Mouse (Mus musculus): Measurements from ENCODE around the gene Lrp8. TPM values are rescaled to one million over a fixed set of nuclear protein-coding genes. Genes with fewer than 3 reads are reported as not detected.

Lrp8 gene
- polyA plus RNA-seq, 1 experiment from 2014 or later: 5.2 TPM

- peak; percentile 67 for DNase-seq (ENCODE audit: low spot score)
Observed at GRCm38 (mm10) chr4:107844971-107845370, 42.9 kb downstream of the Lrp8 start.

DNA sequence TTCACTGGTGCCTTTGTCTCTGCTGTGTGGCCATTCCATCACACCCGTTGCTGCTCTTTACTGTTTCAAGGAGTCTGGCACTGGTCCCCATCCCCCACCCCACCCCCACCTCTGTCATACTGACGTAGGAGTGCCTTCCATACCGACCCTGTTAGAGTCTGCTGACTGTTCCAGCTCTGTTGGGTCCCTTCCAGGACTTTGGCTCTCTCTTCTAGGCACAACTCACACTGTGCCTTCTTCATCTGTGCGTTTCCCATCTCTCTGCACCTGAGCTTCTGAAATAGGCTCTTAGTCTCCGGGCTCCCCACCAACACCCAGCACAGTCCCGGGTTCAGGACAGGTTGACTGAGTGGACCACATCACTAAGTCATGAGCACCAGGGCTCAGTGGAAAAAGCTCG, 44.7 kb downstream of the Lrp8 start:
- DNase-seq (ENCODE audit: low spot score): no peak

- no peak for DNase-seq (ENCODE audit: low spot score)
Observed at GRCm38 (mm10) chr4:107848546-107848945, 46.5 kb downstream of the Lrp8 start.

DNA sequence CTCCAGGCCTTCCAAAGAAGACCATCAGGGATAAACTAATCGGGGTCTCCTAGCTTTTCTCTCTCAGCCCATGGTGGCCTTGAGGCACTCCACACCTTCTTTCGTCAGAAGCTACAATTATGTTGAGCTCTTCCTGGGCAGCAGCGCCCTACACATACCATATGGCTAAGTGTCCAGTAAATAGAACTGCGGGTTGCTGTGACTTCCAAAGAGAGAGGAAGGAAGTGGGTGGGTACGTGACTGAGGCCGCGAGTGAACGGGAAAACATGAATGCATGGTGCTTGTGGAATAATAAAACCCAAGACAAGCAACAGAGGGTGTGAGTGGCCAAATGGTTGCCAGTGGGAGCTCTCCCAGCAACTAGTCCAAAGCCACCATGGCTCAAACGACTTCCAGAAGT, 47.6 kb downstream of the Lrp8 start:
- DNase-seq (ENCODE audit: low spot score): no peak

DNA sequence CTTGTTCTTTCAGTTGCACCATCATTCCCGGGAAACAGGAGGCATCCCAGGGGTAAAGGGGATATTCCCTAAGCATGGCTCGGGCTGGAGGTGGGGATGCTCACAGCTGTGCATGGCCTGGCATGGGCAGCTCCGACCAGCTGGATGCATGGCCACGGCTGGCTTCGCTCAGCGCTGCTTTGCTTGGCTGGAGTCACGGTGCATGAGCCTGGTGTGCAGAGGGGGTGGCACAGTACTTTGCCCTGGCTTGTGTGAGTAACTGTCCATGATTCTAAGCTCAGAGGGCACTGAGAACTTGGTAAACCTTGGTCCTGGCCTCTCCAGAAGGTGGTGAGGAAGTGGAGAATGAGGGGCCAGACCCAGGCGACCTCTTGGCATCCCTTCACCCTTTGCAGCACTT, 48.0 kb downstream of the Lrp8 start:
- no peak for DNase-seq (ENCODE audit: low spot score)

DNA sequence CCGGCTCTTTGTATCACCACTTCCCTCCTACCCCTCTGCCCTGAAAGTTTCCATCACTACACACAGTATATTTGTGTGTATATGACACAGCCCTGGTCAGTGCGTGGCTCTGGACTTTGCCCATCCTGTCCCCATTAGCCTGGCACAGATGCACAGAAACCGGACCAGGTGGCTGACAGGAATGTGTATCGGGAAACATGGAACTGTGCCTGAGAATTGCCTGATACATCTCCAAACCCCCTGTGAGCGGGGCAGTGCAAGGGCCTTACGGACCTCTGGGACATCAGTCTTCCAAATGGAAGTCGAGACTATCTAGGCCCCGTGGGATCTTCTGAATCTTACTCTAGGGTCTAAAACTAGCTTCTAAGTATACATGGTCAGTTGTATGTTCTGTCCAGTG, 51.3 kb downstream of the Lrp8 start:
- no peak for DNase-seq (ENCODE audit: low spot score)

DNA sequence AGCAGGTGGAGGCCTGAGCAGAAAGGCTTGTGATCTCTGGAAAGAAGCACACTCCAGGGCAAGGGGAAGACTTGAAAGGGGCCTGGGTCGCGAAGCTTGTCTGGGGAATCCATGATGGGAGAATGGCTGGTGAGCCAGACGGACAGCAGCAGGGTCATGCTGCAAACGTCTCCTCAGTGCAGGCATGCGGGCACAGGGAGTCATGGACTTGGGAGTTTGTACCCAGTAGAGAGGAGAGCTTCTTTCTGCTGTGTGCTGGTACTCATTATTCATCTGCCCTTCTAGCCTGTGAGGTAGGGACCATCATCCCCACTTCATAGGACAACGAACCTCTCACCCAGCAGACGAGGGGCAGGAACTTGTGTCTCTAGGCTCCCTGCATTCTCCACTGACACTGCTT, 51.8 kb downstream of the Lrp8 start:
- DNase-seq (ENCODE audit: low spot score): no peak

DNA sequence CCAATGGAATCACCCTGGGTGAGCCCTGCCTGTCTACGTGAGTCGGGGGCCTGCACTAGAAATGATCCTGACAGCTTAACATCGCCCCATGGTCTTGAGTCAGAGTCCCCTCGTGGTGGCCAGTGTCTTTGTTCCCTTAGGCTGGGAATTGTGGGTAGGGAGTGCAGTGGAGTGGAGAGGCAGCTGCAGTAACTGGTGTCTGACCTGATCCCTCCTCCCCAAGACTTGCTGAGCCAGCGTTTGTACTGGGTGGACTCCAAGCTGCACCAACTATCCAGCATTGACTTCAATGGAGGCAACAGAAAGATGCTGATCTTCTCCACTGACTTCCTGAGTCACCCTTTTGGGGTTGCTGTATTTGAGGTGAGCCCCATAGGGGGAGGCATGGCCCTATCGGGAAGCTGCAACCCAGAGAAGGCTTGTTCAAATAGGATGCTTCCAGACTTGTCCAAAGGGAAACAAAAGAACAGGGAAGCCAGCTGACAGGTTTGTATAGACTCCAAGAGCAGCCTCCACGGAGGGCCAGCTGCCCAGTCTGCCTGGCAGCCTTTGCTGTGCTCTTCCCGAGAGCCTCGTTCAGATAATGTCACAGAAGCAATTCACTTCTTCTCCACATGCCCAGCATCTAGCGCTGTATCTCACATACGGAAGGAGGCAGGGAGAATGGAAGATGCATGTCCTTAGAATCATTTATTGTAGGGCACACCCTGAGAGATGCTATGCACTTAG, 55.1 kb downstream of the Lrp8 start:
- no peak for DNase-seq (ENCODE audit: low spot score)

GRCm38 (mm10) chr4:107858995-107859394, 56.9 kb downstream of the Lrp8 start:
- no peak for DNase-seq (ENCODE audit: low spot score)

GRCm38 (mm10) chr4:107864866-107865265, 62.8 kb downstream of the Lrp8 start:
- DNase-seq (ENCODE audit: low spot score): no peak

- peak; percentile 96 for DNase-seq (ENCODE audit: low spot score)
Observed at GRCm38 (mm10) chr4:107879254-107880050, 77.4 kb downstream of the Lrp8 start, which contains the start of gene Magoh. Gene Magoh, plus strand, starts transcription at chr4:107879755.

- no peak for DNase-seq (ENCODE audit: low spot score)
Observed at GRCm38 (mm10) chr4:107881631-107882030, 79.6 kb downstream of the Lrp8 start.

GRCm38 (mm10) chr4:107886371-107886770, 84.3 kb downstream of the Lrp8 start:
- DNase-seq (ENCODE audit: low spot score): no peak

DNA sequence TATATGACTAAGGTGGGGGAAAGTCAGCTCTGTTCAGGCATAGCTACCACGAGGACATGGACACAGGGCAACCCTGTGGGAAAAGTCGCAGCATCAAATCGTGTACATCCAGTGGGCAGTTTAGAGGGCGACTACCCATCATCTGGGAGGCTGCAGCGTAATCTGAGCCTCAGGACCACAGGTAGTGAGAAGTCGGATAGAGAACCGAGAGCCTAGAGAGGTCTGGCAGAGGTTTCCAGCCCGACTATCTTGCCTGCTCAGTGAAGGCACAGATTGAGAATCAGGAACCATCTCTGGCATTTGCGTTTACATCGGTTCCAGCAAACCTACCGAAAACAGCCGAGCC, 87.3 kb downstream of the Lrp8 start:
- DNase-seq (ENCODE audit: low spot score): no peak

DNA sequence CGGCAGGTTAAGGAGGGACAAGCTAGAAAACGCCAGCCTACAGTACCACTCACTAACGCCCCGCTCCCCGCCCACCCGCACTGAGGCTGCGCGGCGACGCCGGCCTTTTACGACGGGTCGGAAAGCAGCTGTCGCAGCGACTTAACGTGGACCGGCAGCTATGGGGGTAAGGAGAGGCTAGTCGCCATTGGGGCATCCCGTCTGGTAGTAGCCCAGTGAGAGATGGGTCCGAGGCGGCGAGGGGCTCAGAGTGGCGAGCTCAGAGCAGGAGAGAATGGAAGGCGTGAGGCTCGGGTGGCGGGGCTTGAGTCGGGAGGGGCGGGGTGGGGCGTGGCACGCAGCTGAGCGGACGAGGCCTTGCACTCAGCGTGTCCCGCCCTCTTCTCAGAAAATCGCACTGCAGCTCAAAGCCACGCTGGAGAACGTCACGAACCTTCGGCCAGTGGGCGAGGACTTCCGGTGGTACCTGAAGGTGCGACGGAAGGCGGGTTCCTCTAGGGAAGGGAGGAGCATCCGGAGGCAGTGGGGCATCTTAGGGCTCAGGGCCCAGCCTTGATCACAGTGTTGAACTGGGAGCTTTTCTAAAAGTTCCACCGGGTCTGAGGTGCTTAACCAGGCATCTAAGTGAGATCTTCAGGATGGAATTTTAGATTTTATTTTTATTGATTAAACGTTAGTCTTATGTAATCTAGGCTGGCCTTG, 87.8 kb downstream of the Lrp8 start, which contains the start of gene 0610037L13Rik:
TSS of gene 0610037L13Rik (plus strand) at position 83 of the 702 bp plus-strand sequence.
- peak; percentile 95 for DNase-seq (ENCODE audit: low spot score)

DNA sequence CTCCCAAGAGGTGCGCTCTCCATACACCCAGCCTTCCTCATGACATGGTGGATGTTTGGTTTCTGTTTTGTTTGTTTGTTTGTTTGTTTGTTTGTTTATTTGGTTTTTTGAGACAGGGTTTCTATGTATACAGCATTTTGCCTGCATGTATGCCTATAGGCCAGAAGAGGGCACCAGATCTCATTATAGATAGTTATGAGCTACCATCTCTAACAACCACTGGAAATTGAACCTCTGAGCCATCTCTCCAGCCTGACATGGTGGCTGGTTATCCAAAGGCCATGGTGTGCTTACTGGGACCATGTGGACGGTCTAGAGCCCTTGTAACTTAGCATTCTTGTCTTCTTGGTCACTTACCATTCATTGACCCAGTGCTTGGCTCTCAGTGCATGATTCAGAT, 90.6 kb downstream of the Lrp8 start:
- DNase-seq (ENCODE audit: low spot score): peak; percentile 34

- no peak for DNase-seq (ENCODE audit: low spot score)
Observed at GRCm38 (mm10) chr4:107899211-107899927, 97.3 kb downstream of the Lrp8 start.

DNA sequence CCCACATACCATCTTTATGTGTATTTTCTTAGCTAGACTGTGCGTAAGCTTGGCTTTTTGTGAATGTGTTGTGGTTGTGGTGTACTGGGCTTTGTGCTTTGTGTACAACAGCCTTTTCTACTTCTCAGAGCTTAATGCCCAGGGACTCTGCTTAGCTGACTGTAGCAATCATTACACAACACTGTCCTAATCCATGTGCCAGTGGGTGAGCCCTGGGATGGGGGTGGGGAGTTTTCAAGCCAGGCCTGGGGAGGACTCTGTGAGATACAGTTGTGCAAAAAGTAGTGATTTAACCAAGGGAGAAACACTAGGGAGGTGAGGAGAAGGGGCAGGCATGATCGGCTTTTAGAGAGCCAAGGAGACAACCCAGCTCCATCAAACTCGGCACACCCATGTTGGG, 98.1 kb downstream of the Lrp8 start:
- DNase-seq (ENCODE audit: low spot score): no peak

GRCm38 (mm10) chr4:107904252-107904651, 102.2 kb downstream of the Lrp8 start:
- no peak for DNase-seq (ENCODE audit: low spot score)

GRCm38 (mm10) chr4:107906561-107906960, 104.5 kb downstream of the Lrp8 start:
- DNase-seq (ENCODE audit: low spot score): no peak

GRCm38 (mm10) chr4:107910020-107910419, 108.0 kb downstream of the Lrp8 start:
- DNase-seq (ENCODE audit: low spot score): no peak
